Mouse (Mus musculus) intestine, embryonic 14.5 days (tissue): ENCODE measurements around the gene Hao2. TPM values are rescaled to one million over a fixed set of nuclear protein-coding genes. Genes with fewer than 3 reads are reported as not detected.

ENCODE experiments used
- ATAC-seq: fragments of 200-750 bp; cut with Nextera tagmentation; replicated peaks from 2 replicates; pipeline ENCODE4 v1.8.0; 2017; ENCODE audit warnings: low read depth, moderate number of reproducible peaks, moderate TSS enrichment, moderate library complexity; ENCODE audit not compliant: low FRiP score, low TSS enrichment
- DNase-seq: peaks from one replicate; pipeline ENCODE4 v3.0.0-alpha.2; 2018; ENCODE audit warnings: low spot score
- H3K27ac ChIP-seq: fragments of 300-500 bp; sonication (generic); 2 replicates; pipeline ENCODE4 v1.5.1; 2014; ENCODE audit warnings: low read depth, mild to moderate bottlenecking, control low read depth
- H3K27me3 ChIP-seq: fragments of 300-500 bp; sonication (generic); replicated peaks from 2 replicates; pipeline ENCODE4 v1.6.1; 2014; ENCODE audit warnings: low read length, control low read depth; ENCODE audit not compliant: control insufficient read depth, insufficient read depth
- H3K36me3 ChIP-seq: fragments of 300-500 bp; sonication (generic); 2 replicates; pipeline ENCODE4 v1.6.1; 2014; ENCODE audit warnings: low read length, control low read depth; ENCODE audit not compliant: control insufficient read depth, insufficient read depth
- H3K4me1 ChIP-seq: fragments of 300-500 bp; sonication (generic); replicated peaks from 2 replicates; pipeline ENCODE4 v1.6.1; 2014; ENCODE audit warnings: low read length, control low read depth, mixed read lengths; ENCODE audit not compliant: control insufficient read depth, insufficient read depth
- H3K4me2 ChIP-seq: fragments of 300-500 bp; sonication (generic); 2 replicates; pipeline ENCODE4 v1.6.1; 2014; ENCODE audit warnings: low read length
- H3K4me3 ChIP-seq: fragments of 300-500 bp; sonication (generic); 2 replicates; pipeline ENCODE4 v1.5.1; 2014; ENCODE audit warnings: low read depth, low read length, control low read depth, mixed read lengths
- H3K9ac ChIP-seq: fragments of 300-500 bp; sonication (generic); 2 replicates; pipeline ENCODE4 v1.6.1; 2014; ENCODE audit warnings: mild to moderate bottlenecking, low read length
- H3K9me3 ChIP-seq: fragments of 300-500 bp; sonication (generic); 2 replicates; pipeline ENCODE4 v1.6.1; 2016; ENCODE audit warnings: low read length, control low read depth; ENCODE audit not compliant: control insufficient read depth
- WGBS: fragments of 180-500 bp; shearing (Covaris S2); extraction: QIAGEN DNeasy Blood & Tissue Kit; methylation state at CpG from one replicate; pipeline ENCODE4 v1.1.7; 2014; 5-methylcytosine and 5-hydroxymethylcytosine counted together
- polyA plus RNA-seq: library from polyadenylated mRNA; unstranded; fragments of >200 nt; fragmentation: Nextera tagmentation; extraction: Ambion mirVana; gene quantifications from 2 replicates; pipeline ENCODE4 v1.2.1, GENCODE M21; 2014

The Hao2 gene
- polyA plus RNA-seq, result 3.7 and 6.0 TPM in 2 replicates

DNA sequence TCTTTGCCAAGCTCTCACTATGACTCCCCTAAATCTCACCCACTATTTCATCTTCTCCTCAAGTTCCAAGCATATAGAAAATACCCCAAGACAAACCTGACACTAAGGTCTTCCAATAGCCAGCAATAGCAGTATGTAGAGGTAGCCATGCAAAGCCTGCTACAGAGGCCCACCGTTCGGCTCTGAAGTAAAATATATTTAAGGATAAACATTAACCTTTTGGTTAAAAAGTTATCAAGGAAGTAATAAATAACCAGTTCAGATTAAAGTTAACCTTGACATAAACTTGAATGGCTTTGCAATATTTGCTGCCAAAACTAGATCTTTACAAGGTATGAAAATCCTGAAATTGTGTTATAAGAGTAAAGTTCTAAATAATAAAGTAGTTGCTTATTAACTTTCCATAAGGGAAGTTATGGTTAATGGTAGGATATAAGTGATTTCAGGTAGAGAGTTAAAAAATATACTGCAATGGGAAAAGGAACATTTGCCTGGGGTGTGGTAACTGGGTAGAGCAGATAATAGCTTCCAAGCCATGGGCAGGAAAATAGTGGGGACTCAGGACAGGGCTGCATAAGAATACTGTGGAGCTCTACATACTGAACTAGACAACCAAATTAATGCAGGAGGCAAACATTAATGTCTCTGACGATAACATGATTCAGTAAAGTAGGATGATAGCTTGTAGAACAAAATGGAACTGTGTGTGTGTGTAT is at the start of gene Hao2:
Hao2 (minus strand) TSS at position 183 of the 716 bp plus-strand sequence.
- Histone ChIP-seq H3K4me3 (no peak within 1 kb of the TSS), H3K4me1 (no peaks in the 10 kb centered on the region), H3K4me2 (no peak within 1 kb of the TSS), H3K9me3 (no peaks in the 10 kb centered on the region), H3K27ac (no peak within 1 kb of the TSS), H3K36me3 (no peaks in the 10 kb centered on the region), H3K27me3 (no peaks in the 10 kb centered on the region), H3K9ac (no peak within 1 kb of the TSS)
- ATAC-seq (0 out of 2 replicates have a peak, but pooled peaks have one; percentile 55), DNase-seq (no peak)
- 61% methylated on average over 3 of the region's 3 CpGs for WGBS

DNA sequence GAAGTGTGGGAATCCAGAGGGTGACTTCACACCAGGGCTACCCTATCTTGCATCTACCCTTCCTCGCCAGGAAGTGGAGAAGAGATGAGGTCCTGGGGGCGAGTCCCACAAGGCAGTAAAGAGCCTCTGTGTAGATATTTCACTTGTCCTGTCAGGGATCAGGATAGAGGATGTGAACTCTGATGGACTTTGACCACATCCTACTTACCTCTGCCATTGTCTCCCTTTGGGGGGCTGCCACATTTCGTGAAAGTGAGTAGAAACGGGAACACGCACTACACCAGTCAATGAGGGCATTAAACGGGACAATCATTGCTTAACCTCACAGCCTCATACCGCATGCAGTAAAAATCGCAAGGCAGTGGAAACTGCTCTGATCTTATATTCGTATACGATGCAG is 48.6 kb upstream of the Hao2 start:
- H3K9me3 ChIP-seq, result no peaks in the 10 kb centered on the region
- H3K4me2 ChIP-seq, result peak overlapping the region; percentile 60
- H3K36me3 ChIP-seq, result no peaks in the 10 kb centered on the region
- 0 out of 2 replicates have a peak, but pooled peaks cover 2% of the 10 kb centered on the region for H3K27me3 ChIP-seq
- H3K4me3 ChIP-seq, result peak overlapping the region; percentile 21
- H3K4me1 ChIP-seq, result peaks cover 6% of the 10 kb centered on the region; the same call in 1 of the 2 replicates
- no peak overlapping the region for H3K9ac ChIP-seq
- WGBS, result 28% methylated on average over 10 of the region's 10 CpGs
- H3K27ac ChIP-seq, result no peak overlapping the region
- peak; percentile 62; the same call in 1 of the 2 replicates for ATAC-seq
- DNase-seq, result no peak

DNA sequence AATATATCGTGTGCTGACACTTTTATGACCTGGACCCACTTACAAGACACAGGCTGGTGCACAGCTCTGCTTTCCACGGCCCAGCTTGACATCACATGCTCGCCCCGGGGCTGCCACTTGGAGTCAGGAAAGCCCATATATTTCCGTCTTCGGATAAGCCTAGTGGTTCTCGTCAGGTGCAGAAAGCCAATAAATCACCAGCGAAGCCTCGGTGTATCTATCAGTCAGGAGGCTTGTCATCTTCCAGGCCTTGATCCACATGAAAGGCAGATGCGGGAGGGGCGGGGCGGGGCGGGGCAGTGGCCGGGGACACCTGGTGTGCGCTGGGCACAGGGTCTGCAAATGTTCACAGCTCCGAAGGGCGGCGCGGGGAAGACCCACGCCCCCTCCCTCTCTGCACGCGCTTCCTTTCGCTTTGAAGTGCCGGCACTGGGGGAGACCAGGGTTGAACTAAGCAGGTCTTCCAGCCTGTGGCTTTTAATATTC is 48.1 kb upstream of the Hao2 start:
- 2% methylated on average over 22 of the region's 24 CpGs for WGBS

DNA sequence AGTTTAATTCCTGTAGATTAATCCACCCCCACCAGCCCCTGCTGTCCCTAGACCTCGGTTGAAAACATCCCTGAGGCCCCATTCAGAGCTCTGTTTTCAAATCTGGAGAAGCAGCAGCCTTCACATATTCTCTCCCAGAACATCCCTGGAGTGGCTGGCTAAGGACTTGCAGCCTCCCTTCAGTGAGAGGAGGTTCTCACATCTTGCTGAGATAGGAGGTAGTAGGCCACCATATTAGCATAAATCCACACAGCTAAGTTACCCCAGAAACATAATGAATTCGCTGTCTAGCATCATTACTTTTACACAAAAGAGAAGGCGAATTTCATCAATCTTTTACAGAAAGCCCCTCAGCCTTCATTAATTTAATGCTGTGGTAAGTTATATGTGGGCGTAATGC is 47.2 kb upstream of the Hao2 start:
- Histone ChIP-seq H3K27ac (no peak overlapping the region), H3K4me3 (no peak overlapping the region), H3K36me3 (no peaks in the 10 kb centered on the region), H3K4me2 (no peak overlapping the region), H3K9me3 (no peaks in the 10 kb centered on the region), H3K27me3 (0 out of 2 replicates have a peak, but pooled peaks cover 2% of the 10 kb centered on the region), H3K4me1 (peaks cover 6% of the 10 kb centered on the region; the same call in 1 of the 2 replicates), H3K9ac (no peak overlapping the region)
- 77% methylated on average over 4 of the region's 4 CpGs for WGBS
- DNase-seq, result no peak
- no peak for ATAC-seq

More for the DNA sequence above, 48.1 kb upstream of the Hao2 start:
- peak overlapping the region; percentile 60 for H3K4me2 ChIP-seq
- H3K9me3 ChIP-seq, result no peaks in the 10 kb centered on the region
- H3K4me3 ChIP-seq, result peak overlapping the region; percentile 21
- peak; percentile 76 for ATAC-seq
- peaks cover 6% of the 10 kb centered on the region; the same call in 1 of the 2 replicates for H3K4me1 ChIP-seq
- peak; percentile 63 for DNase-seq
- H3K27ac ChIP-seq, result no peak overlapping the region
- H3K9ac ChIP-seq, result no peak overlapping the region
- no peaks in the 10 kb centered on the region for H3K36me3 ChIP-seq
- H3K27me3 ChIP-seq, result 0 out of 2 replicates have a peak, but pooled peaks cover 2% of the 10 kb centered on the region

DNA sequence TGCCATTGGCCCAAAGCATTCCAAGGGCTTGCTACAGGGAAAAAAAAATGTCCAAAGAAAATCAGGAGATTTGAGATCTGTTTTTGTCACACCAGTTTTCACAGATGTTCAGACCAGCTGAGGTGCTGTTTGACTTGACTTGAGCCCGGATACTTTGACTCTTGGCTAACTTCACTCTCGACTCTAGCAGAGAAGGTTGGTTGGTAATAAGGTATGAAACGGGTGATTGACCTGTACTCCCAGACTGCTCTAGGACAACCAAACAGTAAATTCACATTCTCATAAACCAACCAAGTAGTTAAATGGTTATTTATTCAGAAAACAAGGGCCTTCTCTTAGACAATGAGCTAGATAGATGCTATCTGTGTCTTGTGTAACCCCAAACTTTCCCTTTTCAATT is 43.4 kb upstream of the Hao2 start:
- 91% methylated on average over 3 of the region's 3 CpGs for WGBS
- Histone ChIP-seq H3K4me3 (no peak overlapping the region), H3K27me3 (no peaks in the 10 kb centered on the region), H3K9me3 (no peaks in the 10 kb centered on the region), H3K36me3 (no peaks in the 10 kb centered on the region), H3K9ac (no peak overlapping the region), H3K27ac (no peak overlapping the region), H3K4me1 (peaks cover 4% of the 10 kb centered on the region; the same call in 1 of the 2 replicates), H3K4me2 (no peak overlapping the region)
- DNase-seq (no peak), ATAC-seq (no peak)

DNA sequence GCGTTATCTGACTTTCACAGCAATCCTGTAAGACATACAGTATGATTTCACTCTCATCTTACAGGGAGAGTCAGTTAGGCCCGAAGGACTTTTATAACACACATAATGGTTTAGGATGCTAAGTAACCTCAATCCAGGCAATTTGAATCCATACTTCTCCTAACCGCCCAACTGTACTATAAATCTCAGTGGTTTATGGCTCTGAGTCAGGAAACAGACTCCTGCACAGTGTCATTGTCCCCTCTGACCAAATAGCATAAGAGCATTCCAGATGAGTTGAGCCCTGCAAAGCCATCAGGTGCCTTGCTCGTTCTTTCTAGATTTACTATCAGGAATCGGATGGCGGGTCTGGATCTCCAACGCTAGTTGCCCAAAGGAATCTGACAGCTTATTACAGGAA is 41.6 kb upstream of the Hao2 start:
- no peak overlapping the region for H3K9ac ChIP-seq
- 34% methylated on average over 7 of the region's 7 CpGs for WGBS
- H3K27me3 ChIP-seq, result no peaks in the 10 kb centered on the region
- H3K4me2 ChIP-seq, result no peak overlapping the region
- ATAC-seq (no peak), DNase-seq (no peak)
- H3K27ac ChIP-seq, result no peak overlapping the region
- no peaks in the 10 kb centered on the region for H3K36me3 ChIP-seq
- no peaks in the 10 kb centered on the region; the same call in 1 of the 2 replicates for H3K4me1 ChIP-seq
- no peaks in the 10 kb centered on the region for H3K9me3 ChIP-seq
- H3K4me3 ChIP-seq, result no peak overlapping the region

DNA sequence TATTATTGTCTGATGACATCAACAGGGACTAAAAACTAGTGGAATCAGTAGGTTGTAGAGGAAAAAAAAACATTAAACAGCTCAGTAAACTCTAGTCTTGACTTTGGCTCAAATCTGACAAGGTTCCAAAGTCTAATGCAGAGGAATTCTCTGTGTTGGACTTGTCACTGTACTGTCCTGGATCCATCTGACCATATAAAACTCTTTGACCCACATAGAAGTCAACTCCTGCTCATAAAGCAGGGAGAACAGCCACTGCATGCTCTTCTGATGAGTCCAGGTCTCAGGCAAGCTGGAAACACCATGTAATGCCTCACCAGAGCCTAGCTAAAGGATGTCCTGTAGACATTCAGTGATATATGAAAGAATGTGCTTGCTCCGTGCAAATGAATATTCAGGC is 41.0 kb upstream of the Hao2 start:
- Histone ChIP-seq H3K4me3 (no peak overlapping the region), H3K36me3 (no peaks in the 10 kb centered on the region), H3K4me2 (no peak overlapping the region), H3K4me1 (no peaks in the 10 kb centered on the region; the same call in 1 of the 2 replicates), H3K9ac (no peak overlapping the region), H3K27ac (no peak overlapping the region), H3K9me3 (no peaks in the 10 kb centered on the region), H3K27me3 (no peaks in the 10 kb centered on the region)
- 55% methylated on average over 1 of the region's 1 CpGs for WGBS
- no peak for ATAC-seq
- no peak for DNase-seq

DNA sequence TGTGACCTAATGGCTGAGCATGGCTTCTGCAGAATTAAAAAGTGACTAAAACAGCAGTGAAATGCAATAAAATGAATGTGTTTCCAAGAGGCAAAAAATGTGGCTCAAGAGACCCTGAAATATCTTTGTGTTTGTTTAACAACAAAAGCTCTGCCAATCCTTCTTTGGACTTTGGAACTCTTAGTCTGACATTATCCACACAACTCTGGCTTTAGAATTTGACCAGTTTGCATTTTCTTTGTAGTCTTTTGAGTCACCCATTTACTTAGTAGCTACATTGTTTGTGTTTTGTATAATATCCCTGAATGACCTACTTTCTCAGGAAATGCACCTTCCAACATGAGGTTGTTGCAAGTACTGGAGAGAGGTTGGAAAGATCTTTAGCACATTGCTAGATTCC is 39.4 kb upstream of the Hao2 start:
- no peak overlapping the region for H3K4me3 ChIP-seq
- no peak for ATAC-seq

More for the DNA sequence above, 39.4 kb upstream of the Hao2 start:
- H3K36me3 ChIP-seq, result no peaks in the 10 kb centered on the region
- no peaks in the 10 kb centered on the region; the same call in 1 of the 2 replicates for H3K4me1 ChIP-seq
- no peak overlapping the region for H3K9ac ChIP-seq
- no peak for DNase-seq
- H3K27me3 ChIP-seq, result no peaks in the 10 kb centered on the region
- H3K9me3 ChIP-seq, result no peaks in the 10 kb centered on the region
- no peak overlapping the region for H3K27ac ChIP-seq
- no peak overlapping the region for H3K4me2 ChIP-seq
